Comparison of ENCODE assay signal across 12 mouse cellular contexts in genomic region chr9:73159265-73159664, GRCm38 (mm10). TPM values are rescaled to one million over a fixed set of nuclear protein-coding genes. Genes with fewer than 3 reads are reported as not detected.
DNase-seq lines count a peak whose midpoint lies in the region; ATAC-seq and TF ChIP-seq lines count a peak whose summit lies in the region.
"Had no signal": no experiment of that assay in that cellular context is flagged by ENCODE, and none has a peak within 500 bp of the region (broad histone marks: within the 10 kb centered on the region; RNA-seq: fewer than 3 reads in every experiment).

No protein-coding gene starts in this region.

- peak; percentile 68 for DNase-seq in forebrain, postnatal 0 days
- DNase-seq in forebrain, embryonic 11.5 days (ENCODE audit: low spot score) = no peak
- peak; percentile 49 for DNase-seq in liver, adult 2 months (ENCODE audit: extremely low read depth, low read depth, low spot score)
- DNase-seq in liver, embryonic 11.5 days (ENCODE audit: low spot score) = no peak
- peak; percentile 29 for DNase-seq in Muller cell, postnatal 12 days (ENCODE audit: inconsistent ontology term)
- peak; percentile 40 for DNase-seq in retina, adult 2 months (ENCODE audit: low read depth, low spot score)
- DNase-seq in spleen, adult 18-20 months = no peak

- H3K27ac ChIP-seq in forebrain, postnatal 0 days (ENCODE audit: low read depth, low read length) = no peak overlapping the region
- no peak overlapping the region for H3K27ac ChIP-seq in forebrain, embryonic 11.5 days (ENCODE audit: low read depth, low read length)
- H3K27ac ChIP-seq in liver, adult 2 months (replicated peaks; ENCODE audit: insufficient read depth, low read depth, low read length) = no peak overlapping the region
- H3K27ac ChIP-seq in liver, embryonic 11.5 days (ENCODE audit: low read depth, low read length) = no peak overlapping the region
- H3K27ac ChIP-seq: forebrain, embryonic 15.5 days had no signal

- no peak overlapping the region for H3K4me2 ChIP-seq in forebrain, postnatal 0 days (ENCODE audit: low read depth)
- H3K4me2 ChIP-seq in forebrain, embryonic 11.5 days (ENCODE audit: low read depth, low read length, severe bottlenecking) = no peak overlapping the region
- no peak overlapping the region for H3K4me2 ChIP-seq in liver, embryonic 11.5 days
- H3K4me2 ChIP-seq: forebrain, embryonic 15.5 days had no signal

- H3K36me3 ChIP-seq in forebrain, postnatal 0 days (ENCODE audit: insufficient read depth) = no peaks in the 10 kb centered on the region
- no peaks in the 10 kb centered on the region for H3K36me3 ChIP-seq in forebrain, embryonic 11.5 days (ENCODE audit: control insufficient read depth, insufficient read depth, low read length)
- H3K36me3 ChIP-seq in liver, adult 2 months (ENCODE audit: control insufficient read depth, insufficient read depth, low read length) = no peaks in the 10 kb centered on the region
- no peaks in the 10 kb centered on the region for H3K36me3 ChIP-seq in liver, embryonic 11.5 days (ENCODE audit: control insufficient read depth, insufficient read depth, low read length)
- H3K36me3 ChIP-seq: forebrain, embryonic 15.5 days had no signal

- H3K4me3 ChIP-seq in forebrain, postnatal 0 days (ENCODE audit: low read depth, low read length) = no peak overlapping the region
- H3K4me3 ChIP-seq in forebrain, embryonic 11.5 days (ENCODE audit: low read depth, low read length) = no peak overlapping the region
- H3K4me3 ChIP-seq in liver, adult 2 months (ENCODE audit: insufficient read depth, low read depth, low read length) = no peak overlapping the region
- H3K4me3 ChIP-seq in liver, embryonic 11.5 days (ENCODE audit: low read depth, low read length) = no peak overlapping the region
- H3K4me3 ChIP-seq: forebrain, embryonic 15.5 days; megakaryocyte, embryonic 14.5 days had no signal

- WGBS in forebrain, postnatal 0 days = 32% methylated on average over 1 of the region's 1 CpGs
- 52% methylated on average over 1 of the region's 1 CpGs for WGBS in forebrain, embryonic 11.5 days
- WGBS in liver, adult 2 months = 58% methylated on average over 1 of the region's 1 CpGs
- 50% methylated on average over 1 of the region's 1 CpGs for WGBS in liver, embryonic 11.5 days

- no peaks in the 10 kb centered on the region for H3K9me3 ChIP-seq in forebrain, postnatal 0 days (ENCODE audit: low read length)
- H3K9me3 ChIP-seq in forebrain, embryonic 11.5 days (ENCODE audit: control insufficient read depth, low read length) = no peaks in the 10 kb centered on the region
- H3K9me3 ChIP-seq in liver, embryonic 11.5 days (ENCODE audit: control insufficient read depth, low read length) = no peaks in the 10 kb centered on the region
- H3K9me3 ChIP-seq: forebrain, embryonic 15.5 days had no signal

- peak; percentile 42; the same call in 1 of the 2 replicates for ATAC-seq in forebrain, postnatal 0 days
- ATAC-seq in forebrain, embryonic 11.5 days (replicated peaks; ENCODE audit: low FRiP score) = no peak
- no peak for ATAC-seq in liver, embryonic 11.5 days (replicated peaks; ENCODE audit: low FRiP score)
- no peak for ATAC-seq in erythroid progenitor cell, adult 5-6 weeks (replicated peaks; ENCODE audit: low FRiP score, poor library complexity, severe bottlenecking)
- ATAC-seq: forebrain, embryonic 15.5 days had no signal

- no peak for TF ChIP-seq POLR2A in liver, adult 2 months (IDR thresholded peaks at IDR 0.05; ENCODE audit: extremely low read depth, insufficient read depth, low read length)

- no peak overlapping the region for H3K9ac ChIP-seq in forebrain, postnatal 0 days
- no peak overlapping the region for H3K9ac ChIP-seq in forebrain, embryonic 11.5 days (ENCODE audit: low read length)
- H3K9ac ChIP-seq in liver, adult 2 months (ENCODE audit: low read depth, low read length) = no peak overlapping the region
- no peak overlapping the region for H3K9ac ChIP-seq in liver, embryonic 11.5 days (ENCODE audit: low read depth, low read length)
- H3K9ac ChIP-seq: forebrain, embryonic 15.5 days had no signal

- peak; percentile 85 for TF ChIP-seq CTCF in forebrain, postnatal 0 days (IDR thresholded peaks at IDR 0.05; ENCODE audit: low read depth)
- TF ChIP-seq CTCF in liver, adult 2 months (IDR thresholded peaks at IDR 0.05; ENCODE audit: low read depth, low read length) = no peak

- H3K4me1 ChIP-seq in forebrain, postnatal 0 days (ENCODE audit: insufficient read depth) = no peaks in the 10 kb centered on the region
- H3K4me1 ChIP-seq in forebrain, embryonic 11.5 days (replicated peaks; ENCODE audit: control insufficient read depth, insufficient read depth, low read length) = no peaks in the 10 kb centered on the region
- H3K4me1 ChIP-seq in liver, adult 2 months (ENCODE audit: control insufficient read depth, insufficient read depth, low read length) = no peaks in the 10 kb centered on the region
- H3K4me1 ChIP-seq in liver, embryonic 11.5 days (replicated peaks; ENCODE audit: control insufficient read depth, insufficient read depth, low read length) = no peaks in the 10 kb centered on the region
- H3K4me1 ChIP-seq: forebrain, embryonic 15.5 days had no signal

- H3K79me2 ChIP-seq in liver, adult 2 months (ENCODE audit: control insufficient read depth, insufficient read depth, low read length) = no peaks in the 10 kb centered on the region

- peaks cover 4% of the 10 kb centered on the region for H3K27me3 ChIP-seq in forebrain, postnatal 0 days (ENCODE audit: insufficient read depth, low read length)
- no peaks in the 10 kb centered on the region for H3K27me3 ChIP-seq in forebrain, embryonic 11.5 days (ENCODE audit: control insufficient read depth, insufficient read depth, low read length)
- no peaks in the 10 kb centered on the region; the same call in 1 of the 2 replicates for H3K27me3 ChIP-seq in liver, adult 2 months (ENCODE audit: control insufficient read depth, insufficient read depth, low read length)
- no peaks in the 10 kb centered on the region for H3K27me3 ChIP-seq in liver, embryonic 11.5 days (replicated peaks; ENCODE audit: control insufficient read depth, insufficient read depth, low read length)

RNA-seq across cellular contexts. Expression of gene Rsl24d1, which starts 46.0 kb away (rescaled TPM):
- total RNA-seq in forebrain, postnatal 0 days (2014; rRNA removed) = 88.2 and 99.1 TPM in 2 replicates
- polyA plus RNA-seq in forebrain, postnatal 0 days (2015; fragmentation: Nextera tagmentation; extraction: Ambion mirVana) = 115 and 119 TPM in 2 replicates
- polyA plus RNA-seq in forebrain, embryonic 11.5 days (2014; fragmentation: Nextera tagmentation; extraction: Ambion mirVana) = 147 and 153 TPM in 2 replicates
- 31.3 and 34.9 TPM in 2 replicates for total RNA-seq in liver, adult 2 months (2014; rRNA removed)
- polyA plus RNA-seq in liver, adult 2 months (2012; rRNA removed) = 11.2 and 11.9 TPM in 2 replicates
- polyA plus RNA-seq in liver, embryonic 11.5 days (2014; fragmentation: Nextera tagmentation; extraction: Ambion mirVana) = 156 and 157 TPM in 2 replicates
- total RNA-seq in erythroid progenitor cell, adult 5-6 weeks (2015; ENCODE audit: low replicate concordance) = 17.3 and 22.6 TPM in 2 replicates
- total RNA-seq in erythroid progenitor cell, adult 5-6 weeks (2017; ENCODE audit: low replicate concordance) = 24.1 and 42.3 TPM in 2 replicates

RNA-seq across cellular contexts. Expression of gene Gm20509, which starts 57.0 kb away (rescaled TPM):
- total RNA-seq in forebrain, postnatal 0 days (2014; rRNA removed) = not detected in 2 replicates
- not detected in 2 replicates for polyA plus RNA-seq in forebrain, postnatal 0 days (2015; fragmentation: Nextera tagmentation; extraction: Ambion mirVana)
- polyA plus RNA-seq in forebrain, embryonic 11.5 days (2014; fragmentation: Nextera tagmentation; extraction: Ambion mirVana) = not detected in 2 replicates
- not detected in 2 replicates for total RNA-seq in liver, adult 2 months (2014; rRNA removed)
- not detected in 2 replicates for polyA plus RNA-seq in liver, adult 2 months (2012; rRNA removed)
- polyA plus RNA-seq in liver, embryonic 11.5 days (2014; fragmentation: Nextera tagmentation; extraction: Ambion mirVana) = not detected in 2 replicates
- total RNA-seq in erythroid progenitor cell, adult 5-6 weeks (2015; ENCODE audit: low replicate concordance) = not detected in 2 replicates
- total RNA-seq in erythroid progenitor cell, adult 5-6 weeks (2017; ENCODE audit: low replicate concordance) = not detected in 2 replicates
- polyA plus RNA-seq: forebrain, embryonic 15.5 days; intestine, embryonic 14.5 days; stomach, embryonic 14.5 days had no signal

RNA-seq across cellular contexts. Expression of gene Khdc3, which starts 57.6 kb away (rescaled TPM):
- total RNA-seq in forebrain, postnatal 0 days (2014; rRNA removed) = 1.1 TPM in 1 of 2 replicates, not detected in the other
- polyA plus RNA-seq in forebrain, postnatal 0 days (2015; fragmentation: Nextera tagmentation; extraction: Ambion mirVana) = 0.08 TPM in 1 of 2 replicates, not detected in the other
- polyA plus RNA-seq in forebrain, embryonic 11.5 days (2014; fragmentation: Nextera tagmentation; extraction: Ambion mirVana) = not detected in 2 replicates
- total RNA-seq in liver, adult 2 months (2014; rRNA removed) = not detected in 2 replicates
- polyA plus RNA-seq in liver, adult 2 months (2012; rRNA removed) = 0.07 TPM in 1 of 2 replicates, not detected in the other
- not detected in 2 replicates for polyA plus RNA-seq in liver, embryonic 11.5 days (2014; fragmentation: Nextera tagmentation; extraction: Ambion mirVana)
- total RNA-seq in erythroid progenitor cell, adult 5-6 weeks (2015; ENCODE audit: low replicate concordance) = not detected in 2 replicates
- total RNA-seq in erythroid progenitor cell, adult 5-6 weeks (2017; ENCODE audit: low replicate concordance) = not detected in 2 replicates
- polyA plus RNA-seq: forebrain, embryonic 15.5 days had no signal

Comparison
In these comparisons a context has a peak if more than half of its experiments do, and no peak if none do; other contexts are left out.
1. DNase-seq: peak in forebrain, postnatal 0 days (single experiment), liver, adult 2 months (single experiment), Muller cell, postnatal 12 days (single experiment) and retina, adult 2 months (single experiment); none in forebrain, embryonic 11.5 days (single experiment), liver, embryonic 11.5 days (single experiment) and spleen, adult 18-20 months (0 of 2).